ENCODE assay signal across 8 mouse cellular contexts in genomic region chr9:55946819-55947218, GRCm38 (mm10). TPM values are rescaled to one million over a fixed set of nuclear protein-coding genes. Genes with fewer than 3 reads are reported as not detected.
A peak's percentile ranks its signal among the peaks of the same experiment; 100 is the strongest.
DNase-seq lines count a peak whose midpoint lies in the region.

No protein-coding gene starts in this region.

- peak; percentile 23 for DNase-seq in gastrocnemius, postnatal 10 days
- no peak for DNase-seq in gastrocnemius, postnatal 36 days
- peak; percentile 29 for DNase-seq in urinary bladder, postnatal 25 days (ENCODE audit: low spot score)
- no peak for DNase-seq in urinary bladder, postnatal 4 days (ENCODE audit: low spot score in 2 of 2)
- peak; percentile 49 for DNase-seq in c-Kit-positive CD71-positive TER-119-negative erythroid progenitor cells, embryonic 14.5 days (ENCODE audit: low read depth)
- DNase-seq in liver: peak; percentile 33
- DNase-seq in spleen, postnatal 36 days (ENCODE audit: low spot score in 2 of 2): peak; percentile 17 to 32
- DNase-seq in ovary, postnatal 14 days (ENCODE audit: low spot score): no peak

- intact Hi-C loops in gastrocnemius, postnatal 36 days (cut with DNase I): no loop called here

RNA-seq across cellular contexts. Expression of gene Scaper, which starts 8.9 kb away (rescaled TPM):
- total RNA-seq in gastrocnemius, postnatal 10 days (2021): 10 to 100 TPM in 1 of 2 experiments, 1 to 10 TPM in 1; 9.5 to 11.1 TPM
- 1 to 10 TPM; 6.9 to 7.5 TPM for total RNA-seq in gastrocnemius, postnatal 36 days (2021)

Comparison
In these comparisons a context has a peak if more than half of its experiments do, and no peak if none do; other contexts are left out.
1. DNase-seq: peak in gastrocnemius, postnatal 10 days (single experiment), urinary bladder, postnatal 25 days (single experiment), c-Kit-positive CD71-positive TER-119-negative erythroid progenitor cells, embryonic 14.5 days (single experiment), liver (single experiment) and spleen, postnatal 36 days (2 of 2); none in gastrocnemius, postnatal 36 days (0 of 2), urinary bladder, postnatal 4 days (0 of 2) and ovary, postnatal 14 days (single experiment).